Mouse (Mus musculus) adrenal gland, adult 8-10 months (tissue): ENCODE results near the gene Pkp1. TPM values are rescaled to one million over a fixed set of nuclear protein-coding genes. Genes with fewer than 3 reads are reported as not detected.

Experiments used
- DNase-seq: peaks from one replicate; pipeline ENCODE4 v3.0.0; 2022
- total RNA-seq, 4 experiments: library from RNA; stranded (reverse); gene quantifications; 2 replicates each; pipeline ENCODE4 v1.2.4; 2022

The Pkp1 gene
- under 1 TPM in 2 of 4 experiments, not detected in 2; 0.09 to 0.32 TPM for total RNA-seq

GRCm38 (mm10) chr1:135918644-135919407, at the start of gene Pkp1:
TSS of gene Pkp1 (minus strand) at chr1:135919207.
- DNase-seq = no peak

- no peak for DNase-seq
These were observed 48.7 kb upstream of the Pkp1 start for GRCm38 (mm10) chr1:135967739-135968138.

- no peak for DNase-seq
These were observed 45.6 kb upstream of the Pkp1 start for GRCm38 (mm10) chr1:135964561-135964960.

- no peak for DNase-seq
These were observed 44.2 kb upstream of the Pkp1 start for GRCm38 (mm10) chr1:135963177-135963576.

- no peak for DNase-seq
These were observed 39.5 kb upstream of the Pkp1 start for GRCm38 (mm10) chr1:135958483-135958882.

GRCm38 (mm10) chr1:135948871-135949270, 29.9 kb upstream of the Pkp1 start:
- no peak for DNase-seq

- no peak for DNase-seq
These were observed 27.2 kb upstream of the Pkp1 start for GRCm38 (mm10) chr1:135946247-135946646.

GRCm38 (mm10) chr1:135945711-135946110, 26.7 kb upstream of the Pkp1 start:
- no peak for DNase-seq

- peak; percentile 47 for DNase-seq
These were observed 25.7 kb upstream of the Pkp1 start for GRCm38 (mm10) chr1:135944526-135945259.

GRCm38 (mm10) chr1:135943713-135944112, 24.7 kb upstream of the Pkp1 start:
- no peak for DNase-seq

GRCm38 (mm10) chr1:135942116-135942515, 23.1 kb upstream of the Pkp1 start:
- no peak for DNase-seq

GRCm38 (mm10) chr1:135941259-135942006, 22.4 kb upstream of the Pkp1 start:
- DNase-seq = no peak

GRCm38 (mm10) chr1:135936091-135936490, 17.1 kb upstream of the Pkp1 start:
- no peak for DNase-seq

GRCm38 (mm10) chr1:135933704-135934293, 14.8 kb upstream of the Pkp1 start:
- DNase-seq = peak; percentile 50

- DNase-seq = no peak
These were observed 10.9 kb upstream of the Pkp1 start for GRCm38 (mm10) chr1:135929876-135930275.

- DNase-seq = no peak
These were observed 6.8 kb upstream of the Pkp1 start for GRCm38 (mm10) chr1:135925848-135926247.

GRCm38 (mm10) chr1:135924377-135924994, 5.5 kb upstream of the Pkp1 start:
- no peak for DNase-seq

- no peak for DNase-seq
These were observed 4.2 kb upstream of the Pkp1 start for GRCm38 (mm10) chr1:135923229-135923628.

GRCm38 (mm10) chr1:135917206-135917605, 1.8 kb downstream of the Pkp1 start:
- no peak for DNase-seq

- DNase-seq = no peak
These were observed 2.4 kb downstream of the Pkp1 start for GRCm38 (mm10) chr1:135916486-135917058.

- no peak for DNase-seq
These were observed 5.3 kb downstream of the Pkp1 start for GRCm38 (mm10) chr1:135913657-135914056.

GRCm38 (mm10) chr1:135909381-135909780, 9.6 kb downstream of the Pkp1 start:
- no peak for DNase-seq
